Mouse (Mus musculus): ENCODE data around the gene Kit.

The Kit gene

GRCm38 (mm10) chr5:75635385-75635784, 60.7 kb downstream of the Kit start:
- DNase-seq (ENCODE audit: low read depth): no peak

DNA sequence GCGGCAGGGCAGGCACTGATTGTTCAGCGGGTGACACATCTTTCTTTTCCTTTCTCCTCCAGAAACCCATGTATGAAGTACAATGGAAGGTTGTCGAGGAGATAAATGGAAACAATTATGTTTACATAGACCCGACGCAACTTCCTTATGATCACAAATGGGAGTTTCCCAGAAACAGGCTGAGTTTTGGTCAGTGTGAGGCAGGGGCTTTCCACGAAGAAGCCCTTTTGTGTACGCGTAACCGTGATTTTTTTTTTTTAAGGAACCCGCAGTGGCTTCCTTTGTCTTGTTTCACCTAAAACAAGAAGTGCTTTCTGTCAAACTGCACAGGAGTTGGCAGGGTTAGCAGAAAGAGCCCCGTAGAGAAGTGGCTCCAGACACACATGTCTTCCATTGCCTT, 65.9 kb downstream of the Kit start:
- no peak for DNase-seq (ENCODE audit: low read depth)

- DNase-seq (ENCODE audit: low read depth): no peak
Observed at GRCm38 (mm10) chr5:75647046-75647445, 72.3 kb downstream of the Kit start.

DNA sequence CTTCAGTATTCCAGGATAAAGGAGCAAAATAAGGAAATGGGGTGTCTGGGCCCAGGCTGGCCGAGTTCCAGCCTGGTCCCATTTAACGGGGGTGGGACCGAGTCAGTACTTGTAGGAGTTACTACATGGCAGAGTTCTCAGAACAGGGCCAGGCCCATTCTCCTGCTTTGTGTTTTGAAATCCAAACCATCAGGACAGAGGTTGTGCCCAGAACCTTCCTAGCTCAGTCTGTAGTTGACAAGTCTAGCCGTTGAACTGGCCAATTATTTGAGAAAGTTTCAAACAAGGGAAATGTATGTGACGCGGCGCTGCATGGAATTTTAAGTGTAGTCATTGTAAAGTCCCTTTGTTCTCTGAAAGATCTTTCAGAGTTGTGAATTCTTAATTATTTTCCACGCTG, 75.8 kb downstream of the Kit start:
- DNase-seq (ENCODE audit: low read depth): no peak

GRCm38 (mm10) chr5:75653431-75653830, 78.7 kb downstream of the Kit start:
- DNase-seq (ENCODE audit: low read depth): no peak

- no peak for DNase-seq (ENCODE audit: low read depth)
Observed at GRCm38 (mm10) chr5:75658575-75658974, 83.9 kb downstream of the Kit start.

GRCm38 (mm10) chr5:75660342-75660741, 85.6 kb downstream of the Kit start:
- DNase-seq (ENCODE audit: low read depth): no peak

- no peak for DNase-seq (ENCODE audit: low read depth)
Observed at GRCm38 (mm10) chr5:75662466-75662865, 87.8 kb downstream of the Kit start.

- DNase-seq (ENCODE audit: low read depth): no peak
Observed at GRCm38 (mm10) chr5:75663768-75664167, 89.1 kb downstream of the Kit start.

DNA sequence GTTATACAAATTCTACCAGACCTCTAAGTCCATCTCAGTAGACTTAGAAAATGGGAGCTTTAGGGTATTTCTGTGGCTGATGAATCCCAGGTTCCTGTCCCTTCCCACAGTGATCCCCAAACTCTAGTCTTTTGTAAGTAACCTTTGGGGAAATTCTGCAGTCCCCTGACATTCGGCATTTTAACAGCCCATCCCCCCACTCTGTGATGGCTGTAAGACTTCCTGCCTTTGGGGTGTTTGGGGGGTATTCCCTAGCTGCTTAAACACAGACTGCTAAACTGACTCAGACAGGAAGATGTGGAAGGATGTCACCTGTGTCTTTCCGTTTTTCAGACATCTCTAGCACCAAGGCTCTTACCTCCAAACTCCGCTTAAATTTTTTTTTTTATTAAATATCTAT, 92.4 kb downstream of the Kit start:
- DNase-seq (ENCODE audit: low read depth): no peak

GRCm38 (mm10) chr5:75671136-75671788, 96.5 kb downstream of the Kit start:
- no peak for DNase-seq (ENCODE audit: low read depth)

- DNase-seq (ENCODE audit: low read depth): no peak
Observed at GRCm38 (mm10) chr5:75676024-75676423, 101.3 kb downstream of the Kit start.

DNA sequence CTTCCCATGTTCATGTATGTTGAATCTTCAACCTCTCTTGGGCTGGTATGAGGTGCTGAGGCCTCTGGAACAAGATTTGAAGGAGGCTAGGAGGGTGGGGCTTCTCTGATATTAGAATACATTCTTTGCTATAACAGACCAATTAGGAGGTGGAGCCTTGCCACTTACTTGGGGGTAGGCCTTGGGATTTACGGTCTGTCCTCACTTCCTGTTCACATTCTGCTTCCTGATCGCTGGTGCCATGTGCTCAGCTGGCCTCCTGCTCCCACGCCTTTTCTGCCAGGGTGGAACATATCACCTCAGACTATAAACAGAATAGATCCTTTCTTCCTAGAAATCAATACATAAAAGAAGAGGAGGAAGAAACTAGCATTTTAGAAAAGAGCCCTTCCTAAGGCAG, 105.2 kb downstream of the Kit start:
- no peak for DNase-seq (ENCODE audit: low read depth)

- no peak for DNase-seq (ENCODE audit: low read depth)
Observed at GRCm38 (mm10) chr5:75695162-75695809, 120.6 kb downstream of the Kit start.

DNA sequence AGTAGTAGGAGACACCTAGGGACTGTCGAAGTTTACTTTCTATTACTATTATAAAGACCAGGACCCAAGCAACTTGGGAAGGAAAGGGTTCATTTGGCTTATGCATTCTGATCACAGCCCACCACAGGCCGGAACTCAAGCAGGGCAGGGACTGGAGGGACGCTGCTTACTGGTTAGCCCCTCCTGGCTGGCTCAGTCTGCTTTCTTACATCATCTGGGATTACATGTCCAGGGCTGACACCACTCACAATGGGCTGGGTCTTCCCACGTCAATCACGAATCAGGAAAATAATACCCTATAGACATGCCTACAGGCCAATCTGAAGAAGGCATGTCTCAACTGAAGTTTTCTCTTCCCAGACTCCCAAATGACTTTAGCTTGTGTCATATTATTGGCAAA, 122.2 kb downstream of the Kit start:
- no peak for DNase-seq (ENCODE audit: low read depth)

DNA sequence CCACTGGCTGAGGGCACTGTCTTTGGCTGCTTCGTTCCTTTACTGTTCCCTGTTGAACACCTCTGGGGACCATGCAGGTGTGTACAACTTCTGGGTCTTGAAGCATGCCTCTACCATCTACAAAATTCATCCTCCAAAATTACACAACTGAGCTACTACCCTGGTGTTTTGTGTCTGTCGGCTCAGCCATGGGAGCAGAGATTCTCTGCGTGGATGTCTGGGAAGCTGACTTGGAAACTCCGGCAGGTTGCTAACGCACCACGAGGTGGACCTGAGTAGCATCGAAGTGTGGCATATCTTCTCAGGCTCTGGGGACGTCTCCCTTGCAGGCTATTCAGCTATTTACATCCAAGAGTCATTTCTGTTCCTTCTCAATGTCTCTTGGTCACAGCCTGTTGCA, 123.8 kb downstream of the Kit start:
- DNase-seq (ENCODE audit: low read depth): no peak

GRCm38 (mm10) chr5:75699081-75699480, 124.4 kb downstream of the Kit start:
- no peak for DNase-seq (ENCODE audit: low read depth)

DNA sequence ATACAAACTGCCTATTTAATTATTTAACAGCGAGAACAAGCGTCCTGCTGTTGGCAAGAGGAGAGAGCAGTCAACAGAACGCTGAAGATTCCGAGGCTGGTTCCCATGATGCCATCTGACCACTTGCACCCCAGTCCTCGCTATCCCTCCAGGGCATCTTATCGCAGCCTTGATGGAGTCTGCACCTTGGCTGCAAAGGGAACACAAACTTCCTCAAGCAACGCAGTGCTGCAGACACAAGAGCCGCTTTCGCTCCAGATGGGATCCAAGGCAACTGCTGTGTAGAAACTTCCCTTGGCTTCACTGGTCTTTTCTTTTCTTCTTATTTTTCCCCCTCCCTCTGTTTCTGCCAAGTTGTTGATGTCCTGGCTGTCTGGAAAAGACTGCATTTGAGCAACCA, 124.8 kb downstream of the Kit start:
- no peak for DNase-seq (ENCODE audit: low read depth)

- DNase-seq (ENCODE audit: low read depth): no peak
Observed at GRCm38 (mm10) chr5:75701662-75702061, 126.9 kb downstream of the Kit start.

DNA sequence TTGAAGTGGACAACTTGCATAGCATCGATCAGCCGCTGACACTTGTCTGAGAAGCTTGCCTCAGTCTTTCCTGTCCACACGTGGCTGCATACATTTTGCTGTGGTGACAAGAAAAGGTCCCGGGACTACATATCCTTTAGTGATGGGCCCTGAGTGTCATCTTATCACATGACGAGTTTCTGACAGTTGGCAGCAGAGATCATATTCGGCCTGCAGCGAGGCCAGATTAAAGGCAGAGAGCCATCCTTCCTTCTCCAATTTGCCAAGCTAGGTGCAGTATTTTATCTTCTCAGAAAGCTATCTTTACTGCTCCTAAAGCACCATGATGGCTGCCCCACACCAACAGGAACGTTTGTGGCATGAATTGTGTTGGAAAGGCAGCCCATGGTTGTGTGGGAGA, 127.4 kb downstream of the Kit start:
- DNase-seq (ENCODE audit: low read depth): no peak

GRCm38 (mm10) chr5:75704584-75705175, 130.0 kb downstream of the Kit start:
- DNase-seq (ENCODE audit: low read depth): no peak

- DNase-seq (ENCODE audit: low read depth): no peak
Observed at GRCm38 (mm10) chr5:75705421-75705820, 130.7 kb downstream of the Kit start.

Data from NIH3T3 (cell line).